Mouse (Mus musculus) heart, adult 2 months (tissue): ENCODE measurements around the gene Gm9747.

Experiments used
- CTCF ChIP-seq: fragments of 200-600 bp; IDR thresholded peaks from 2 replicates; pipeline ENCODE4 v1.8.1; 2022; ENCODE audit warnings: antibody characterized with exemption, mild to moderate bottlenecking, moderate library complexity
- POLR2A ChIP-seq: fragments of 200-500 bp; IDR thresholded peaks from 2 replicates; pipeline ENCODE4 v1.6.1; 2011; ENCODE audit warnings: mild to moderate bottlenecking, low read depth, low read length, control low read depth; ENCODE audit not compliant: insufficient read depth

GRCm38 (mm10) chr1:82245002-82245401 is 12.1 kb downstream of the Gm9747 start:
- no peak for TF ChIP-seq CTCF
- no peak for TF ChIP-seq POLR2A
